Mouse (Mus musculus): Measurements from ENCODE around the gene Sowahd. TPM values are rescaled to one million over a fixed set of nuclear protein-coding genes. Genes with fewer than 3 reads are reported as not detected.
A peak's percentile ranks its signal among the peaks of the same experiment; 100 is the strongest.
"Not testable (repeated sequence)": the region's sequence is repeated elsewhere in the genome, so short reads cannot be mapped to it uniquely, and the experiment has no call there.

The Sowahd gene
- not detected for total RNA-seq (2022)

- no peak for DNase-seq (ENCODE audit: low spot score)
Measured at GRCm38 (mm10) chrX:37048066-37048889, at the start of gene Sowahd. TSS of gene Sowahd (plus strand) at chrX:37048845.

- no peak for DNase-seq (ENCODE audit: low spot score)
Measured at GRCm38 (mm10) chrX:37013870-37014269, 34.8 kb upstream of the Sowahd start.

GRCm38 (mm10) chrX:37018150-37018654 lies 30.4 kb upstream of the Sowahd start:
- no peak for DNase-seq (ENCODE audit: low spot score)

GRCm38 (mm10) chrX:37019045-37019444 lies 29.6 kb upstream of the Sowahd start:
- no peak for DNase-seq (ENCODE audit: low spot score)

- DNase-seq (ENCODE audit: low spot score) = peak; percentile 29
Measured at GRCm38 (mm10) chrX:37022690-37023089, 26.0 kb upstream of the Sowahd start.

GRCm38 (mm10) chrX:37023652-37024309 lies 24.9 kb upstream of the Sowahd start:
- DNase-seq (ENCODE audit: low spot score) = no peak

- DNase-seq (ENCODE audit: low spot score) = peak; percentile 5
Measured at GRCm38 (mm10) chrX:37028378-37028777, 20.3 kb upstream of the Sowahd start.

GRCm38 (mm10) chrX:37042726-37043125 lies 5.9 kb upstream of the Sowahd start:
- peak; percentile 8 for DNase-seq (ENCODE audit: low spot score)

- DNase-seq (ENCODE audit: low spot score) = no peak
Measured at GRCm38 (mm10) chrX:37048890-37049823, 512 bp downstream of the Sowahd start.

- no peak for DNase-seq (ENCODE audit: low spot score)
Measured at GRCm38 (mm10) chrX:37063902-37064301, 15.3 kb downstream of the Sowahd start.

GRCm38 (mm10) chrX:37067299-37067698 lies 18.7 kb downstream of the Sowahd start:
- no peak for DNase-seq (ENCODE audit: low spot score)

- DNase-seq (ENCODE audit: low spot score) = no peak
Measured at GRCm38 (mm10) chrX:37068766-37069165, 20.1 kb downstream of the Sowahd start.

GRCm38 (mm10) chrX:37074262-37074892 lies 25.7 kb downstream of the Sowahd start:
- no peak for DNase-seq (ENCODE audit: low spot score)

GRCm38 (mm10) chrX:37076651-37077050 lies 28.0 kb downstream of the Sowahd start:
- DNase-seq (ENCODE audit: low spot score) = no peak

GRCm38 (mm10) chrX:37080345-37080744 lies 31.7 kb downstream of the Sowahd start:
- DNase-seq (ENCODE audit: low spot score) = not testable (repeated sequence)

- DNase-seq (ENCODE audit: low spot score) = no peak
Measured at GRCm38 (mm10) chrX:37081194-37081593, 32.5 kb downstream of the Sowahd start.

- no peak for DNase-seq (ENCODE audit: low spot score)
Measured at GRCm38 (mm10) chrX:37084318-37084926, 35.8 kb downstream of the Sowahd start.

GRCm38 (mm10) chrX:37084927-37085660 lies 36.4 kb downstream of the Sowahd start, which contains the start of gene Rpl39:
TSS of gene Rpl39 (minus strand) at chrX:37085402.
- DNase-seq (ENCODE audit: low spot score) = peak; percentile 83

GRCm38 (mm10) chrX:37085665-37086064 lies 37.0 kb downstream of the Sowahd start:
- no peak for DNase-seq (ENCODE audit: low spot score)

GRCm38 (mm10) chrX:37088778-37089177 lies 40.1 kb downstream of the Sowahd start:
- no peak for DNase-seq (ENCODE audit: low spot score)

Data from heart, adult 8-10 months (tissue).